Mouse (Mus musculus): Measurements from ENCODE around the gene Ccdc148. TPM values are rescaled to one million over a fixed set of nuclear protein-coding genes. Genes with fewer than 3 reads are reported as not detected.

The Ccdc148 gene
- total RNA-seq, 2 experiments from 2014 or later: 0.02 to 0.11 TPM

GRCm38 (mm10) chr2:58794489-58794888 lies 366.0 kb downstream of the Ccdc148 start:
- no peak for ATAC-seq (ENCODE audit: poor library complexity, severe bottlenecking)

GRCm38 (mm10) chr2:58790361-58790760 lies 370.1 kb downstream of the Ccdc148 start:
- no peak for ATAC-seq (ENCODE audit: poor library complexity, severe bottlenecking)

- ATAC-seq (ENCODE audit: poor library complexity, severe bottlenecking): no peak
These were observed 370.5 kb downstream of the Ccdc148 start for GRCm38 (mm10) chr2:58789934-58790333.

GRCm38 (mm10) chr2:58787360-58787759 lies 373.1 kb downstream of the Ccdc148 start:
- ATAC-seq (ENCODE audit: poor library complexity, severe bottlenecking): no peak

GRCm38 (mm10) chr2:58786681-58787080 lies 373.8 kb downstream of the Ccdc148 start:
- no peak for ATAC-seq (ENCODE audit: poor library complexity, severe bottlenecking)

GRCm38 (mm10) chr2:58786177-58786576 lies 374.3 kb downstream of the Ccdc148 start:
- no peak for ATAC-seq (ENCODE audit: poor library complexity, severe bottlenecking)

GRCm38 (mm10) chr2:58783526-58783925 lies 377.0 kb downstream of the Ccdc148 start:
- ATAC-seq (ENCODE audit: poor library complexity, severe bottlenecking): no peak

- no peak for ATAC-seq (ENCODE audit: poor library complexity, severe bottlenecking)
These were observed 381.4 kb downstream of the Ccdc148 start for GRCm38 (mm10) chr2:58778986-58779495.

GRCm38 (mm10) chr2:58773833-58774232 lies 386.6 kb downstream of the Ccdc148 start:
- ATAC-seq (ENCODE audit: poor library complexity, severe bottlenecking): no peak

Other genes with a start within 250 kb of the Ccdc148 start
- 10.6 and 17.0 TPM in 2 replicates for gene Pkp4, start 167 bp upstream of the Ccdc148 start, total RNA-seq (2015)
- 9.6 and 12.7 TPM in 2 replicates for gene Pkp4, start 167 bp upstream of the Ccdc148 start, total RNA-seq (2017)

Data from megakaryocyte, adult 5-6 weeks (primary cell).